Mouse (Mus musculus): Measurements from ENCODE around the gene Them5. TPM values are rescaled to one million over a fixed set of nuclear protein-coding genes. Genes with fewer than 3 reads are reported as not detected.

Them5 gene
- polyA plus RNA-seq, 1 experiment = not detected

- Histone ChIP-seq H3K4me1 (ENCODE audit: control insufficient read depth, insufficient read depth, low read length) (no peaks in the 10 kb centered on the region), H3K4me3 (replicated peaks; ENCODE audit: control insufficient read depth, low read depth, low read length) (no peak within 1 kb of the TSS), H3K27ac (ENCODE audit: control insufficient read depth, insufficient read depth, low read depth, low read length, poor library complexity) (no peak within 1 kb of the TSS)
- WGBS = 53% methylated on average over 5 of the region's 5 CpGs
- TF ChIP-seq CTCF (IDR thresholded peaks at IDR 0.05; ENCODE audit: control insufficient read depth, insufficient read depth, low read length) (no peak), POLR2A (IDR thresholded peaks at IDR 0.05; ENCODE audit: borderline replicate concordance, control insufficient read depth, low read depth, low read length) (no peak)
Measured at GRCm38 (mm10) chr3:94372641-94373040, 30.7 kb downstream of the Them5 start, which contains the start of gene Rorc. Rorc (plus strand) TSS chr3:94372794.

GRCm38 (mm10) chr3:94373090-94373489 is 31.2 kb downstream of the Them5 start:
- 12% methylated on average over 10 of the region's 10 CpGs for WGBS
- H3K4me1 ChIP-seq (ENCODE audit: control insufficient read depth, insufficient read depth, low read length) = no peaks in the 10 kb centered on the region
- H3K4me3 ChIP-seq (replicated peaks; ENCODE audit: control insufficient read depth, low read depth, low read length) = no peak overlapping the region
- H3K27ac ChIP-seq (ENCODE audit: control insufficient read depth, insufficient read depth, low read depth, low read length, poor library complexity) = no peak overlapping the region
- TF ChIP-seq POLR2A (IDR thresholded peaks at IDR 0.05; ENCODE audit: borderline replicate concordance, control insufficient read depth, low read depth, low read length) = no peak
- no peak for TF ChIP-seq CTCF (IDR thresholded peaks at IDR 0.05; ENCODE audit: control insufficient read depth, insufficient read depth, low read length)

- TF ChIP-seq CTCF (IDR thresholded peaks at IDR 0.05; ENCODE audit: control insufficient read depth, insufficient read depth, low read length) (no peak), POLR2A (IDR thresholded peaks at IDR 0.05; ENCODE audit: borderline replicate concordance, control insufficient read depth, low read depth, low read length) (no peak)
- 1% methylated on average over 5 of the region's 5 CpGs for WGBS
- H3K27ac ChIP-seq (ENCODE audit: control insufficient read depth, insufficient read depth, low read depth, low read length, poor library complexity) = no peak overlapping the region
- H3K4me1 ChIP-seq (ENCODE audit: control insufficient read depth, insufficient read depth, low read length) = no peaks in the 10 kb centered on the region
- no peak overlapping the region for H3K4me3 ChIP-seq (replicated peaks; ENCODE audit: control insufficient read depth, low read depth, low read length)
Measured at GRCm38 (mm10) chr3:94373597-94374011, 31.7 kb downstream of the Them5 start.

- TF ChIP-seq POLR2A (IDR thresholded peaks at IDR 0.05; ENCODE audit: borderline replicate concordance, control insufficient read depth, low read depth, low read length) (no peak), CTCF (IDR thresholded peaks at IDR 0.05; ENCODE audit: control insufficient read depth, insufficient read depth, low read length) (no peak)
- H3K4me1 ChIP-seq (ENCODE audit: control insufficient read depth, insufficient read depth, low read length) = no peaks in the 10 kb centered on the region
Measured at GRCm38 (mm10) chr3:94374636-94375035, 32.7 kb downstream of the Them5 start.

GRCm38 (mm10) chr3:94375146-94375545 is 33.2 kb downstream of the Them5 start:
- no peak overlapping the region for H3K27ac ChIP-seq (ENCODE audit: control insufficient read depth, insufficient read depth, low read depth, low read length, poor library complexity)
- H3K4me3 ChIP-seq (replicated peaks; ENCODE audit: control insufficient read depth, low read depth, low read length) = no peak overlapping the region
- no peak for TF ChIP-seq CTCF (IDR thresholded peaks at IDR 0.05; ENCODE audit: control insufficient read depth, insufficient read depth, low read length)
- H3K4me1 ChIP-seq (ENCODE audit: control insufficient read depth, insufficient read depth, low read length) = no peaks in the 10 kb centered on the region
- WGBS = 33% methylated on average over 2 of the region's 2 CpGs

More at GRCm38 (mm10) chr3:94374636-94375035, 32.7 kb downstream of the Them5 start:
- no peak overlapping the region for H3K27ac ChIP-seq (ENCODE audit: control insufficient read depth, insufficient read depth, low read depth, low read length, poor library complexity)
- no peak overlapping the region for H3K4me3 ChIP-seq (replicated peaks; ENCODE audit: control insufficient read depth, low read depth, low read length)

- Histone ChIP-seq H3K4me3 (replicated peaks; ENCODE audit: control insufficient read depth, low read depth, low read length) (no peak overlapping the region), H3K4me1 (ENCODE audit: control insufficient read depth, insufficient read depth, low read length) (no peaks in the 10 kb centered on the region)
- WGBS = 59% methylated on average over 5 of the region's 5 CpGs
Measured at GRCm38 (mm10) chr3:94375861-94376260, 34.0 kb downstream of the Them5 start.

GRCm38 (mm10) chr3:94377028-94377923 is 35.4 kb downstream of the Them5 start:
- no peak for TF ChIP-seq CTCF (IDR thresholded peaks at IDR 0.05; ENCODE audit: control insufficient read depth, insufficient read depth, low read length)
- no peak for TF ChIP-seq POLR2A (IDR thresholded peaks at IDR 0.05; ENCODE audit: borderline replicate concordance, control insufficient read depth, low read depth, low read length)
- 29% methylated on average over 13 of the region's 13 CpGs for WGBS
- H3K27ac ChIP-seq (ENCODE audit: control insufficient read depth, insufficient read depth, low read depth, low read length, poor library complexity) = no peak overlapping the region
- no peak overlapping the region for H3K4me3 ChIP-seq (replicated peaks; ENCODE audit: control insufficient read depth, low read depth, low read length)
- no peaks in the 10 kb centered on the region for H3K4me1 ChIP-seq (ENCODE audit: control insufficient read depth, insufficient read depth, low read length)

More at GRCm38 (mm10) chr3:94375861-94376260, 34.0 kb downstream of the Them5 start:
- H3K27ac ChIP-seq (ENCODE audit: control insufficient read depth, insufficient read depth, low read depth, low read length, poor library complexity) = no peak overlapping the region
- no peak for TF ChIP-seq CTCF (IDR thresholded peaks at IDR 0.05; ENCODE audit: control insufficient read depth, insufficient read depth, low read length)
- no peak for TF ChIP-seq POLR2A (IDR thresholded peaks at IDR 0.05; ENCODE audit: borderline replicate concordance, control insufficient read depth, low read depth, low read length)

GRCm38 (mm10) chr3:94379831-94380510 is 38.1 kb downstream of the Them5 start:
- Histone ChIP-seq H3K4me3 (replicated peaks; ENCODE audit: control insufficient read depth, low read depth, low read length) (no peak overlapping the region), H3K27ac (ENCODE audit: control insufficient read depth, insufficient read depth, low read depth, low read length, poor library complexity) (no peak overlapping the region), H3K4me1 (ENCODE audit: control insufficient read depth, insufficient read depth, low read length) (no peaks in the 10 kb centered on the region)
- TF ChIP-seq CTCF (IDR thresholded peaks at IDR 0.05; ENCODE audit: control insufficient read depth, insufficient read depth, low read length) (no peak), POLR2A (IDR thresholded peaks at IDR 0.05; ENCODE audit: borderline replicate concordance, control insufficient read depth, low read depth, low read length) (no peak)
- WGBS = 47% methylated on average over 9 of the region's 9 CpGs
